Mouse (Mus musculus): ENCODE results near the gene Slc4a5. TPM values are rescaled to one million over a fixed set of nuclear protein-coding genes. Genes with fewer than 3 reads are reported as not detected.

The Slc4a5 gene
- polyA plus RNA-seq, 1 experiment from 2014 or later, result 0.04 TPM

DNA sequence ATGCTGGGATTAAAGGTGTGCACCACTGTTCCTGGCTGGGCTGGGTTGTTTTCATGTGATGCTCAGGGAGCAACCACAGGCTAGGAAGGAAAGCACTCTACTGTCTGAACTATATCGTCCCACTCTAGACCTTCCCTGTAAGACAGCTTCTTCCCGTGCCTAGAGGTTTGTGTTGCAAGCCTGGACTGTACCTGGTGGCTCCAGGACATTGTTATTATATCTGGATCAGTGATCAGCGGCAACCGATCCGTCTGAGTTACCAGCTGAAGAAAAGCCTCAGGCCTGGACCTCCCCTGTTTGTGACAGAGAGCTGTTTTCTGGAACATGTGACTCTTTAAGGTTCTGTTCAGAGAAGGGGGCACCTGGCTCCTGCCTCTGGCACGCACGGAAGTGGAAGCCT lies 34.6 kb downstream of the Slc4a5 start:
- CTCF ChIA-PET, result interaction anchor here (0.9 to 1.2 kb wide), 4 partner anchors 8 to 39 kb away, joined by 3 to 5 read pairs (median 4); no protein-coding TSS in a partner anchor
- in situ Hi-C loops (cut with MboI; ENCODE audit: low pct_unique_long_range_greater_than_20kb), result no loop called here
- POLR2A ChIA-PET, result interaction anchor here (1.0 kb wide), 1 partner anchor 10 kb away, joined by 4 read pairs; no protein-coding TSS in a partner anchor
- no peaks in the 10 kb centered on the region for H3K27me3 ChIP-seq
- DNase-seq (ENCODE audit: low read depth, low spot score), result no peak
- ATAC-seq, result no peak
- TF ChIP-seq CTCF (IDR thresholded peaks at IDR 0.05), result no peak

DNA sequence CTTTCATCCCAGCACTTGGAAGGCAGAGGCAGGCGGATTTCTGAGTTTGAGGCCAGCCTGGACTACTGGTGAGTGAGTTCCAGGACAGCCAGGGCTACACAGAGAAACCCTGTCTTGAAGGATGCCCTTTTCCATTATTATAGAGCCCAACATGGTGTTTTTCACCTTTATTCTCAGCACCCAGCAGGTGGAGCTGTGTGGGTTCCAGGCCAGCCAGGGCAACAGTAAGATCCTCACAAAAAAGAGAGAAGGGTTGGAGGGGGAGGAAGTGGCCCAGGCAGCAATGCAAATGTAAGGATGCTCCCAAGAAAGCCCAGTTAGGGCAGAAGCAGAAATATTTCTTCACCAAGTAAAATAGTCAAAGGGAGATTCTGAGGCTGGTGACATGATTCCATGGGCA lies 44.9 kb downstream of the Slc4a5 start:
- no peak for TF ChIP-seq CTCF (IDR thresholded peaks at IDR 0.05)
- no peaks in the 10 kb centered on the region for H3K27me3 ChIP-seq
- ATAC-seq (no peak), DNase-seq (ENCODE audit: low read depth, low spot score) (no peak)
- in situ Hi-C loops (cut with MboI; ENCODE audit: low pct_unique_long_range_greater_than_20kb), result no loop called here
- ChIA-PET POLR2A (interaction anchor here (1.0 kb wide), 1 partner anchor 44 kb away, joined by 3 read pairs; the partner anchor contains the start of gene Slc4a5), CTCF (interaction anchor here (0.8 to 4.8 kb wide), 19 partner anchors 8 to 118 kb away, joined by 3 to 46 read pairs (median 4); partner anchors contain the start of genes Dctn1 and Slc4a5)

DNA sequence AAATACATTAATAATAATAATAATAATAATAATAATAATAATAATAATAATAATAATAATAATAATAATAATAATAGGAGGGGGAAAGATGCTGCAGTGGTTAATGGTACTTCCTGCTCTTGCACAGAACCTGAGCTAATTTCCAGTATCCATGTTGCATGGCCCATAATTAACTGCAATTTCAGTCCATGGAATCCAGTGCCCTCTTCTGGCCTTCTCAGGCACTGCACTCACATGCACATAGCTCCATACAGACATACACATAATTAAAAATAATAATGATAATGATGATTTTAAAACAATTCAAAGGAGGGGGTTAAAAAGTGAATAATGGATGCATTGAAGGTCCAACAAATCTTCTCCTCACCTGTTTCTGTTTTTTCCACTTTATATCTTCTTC lies 45.6 kb downstream of the Slc4a5 start:
- ChIA-PET POLR2A (interaction anchor here (1.0 kb wide), 1 partner anchor 45 kb away, joined by 3 read pairs; the partner anchor contains the start of gene Slc4a5), CTCF (interaction anchor here (0.8 to 4.8 kb wide), 19 partner anchors 9 to 119 kb away, joined by 3 to 46 read pairs (median 4); partner anchors contain the start of genes Dctn1 and Slc4a5)
- peak; percentile 78 for TF ChIP-seq CTCF (IDR thresholded peaks at IDR 0.05)
- no peaks in the 10 kb centered on the region for H3K27me3 ChIP-seq
- in situ Hi-C loops (cut with MboI; ENCODE audit: low pct_unique_long_range_greater_than_20kb), result loop anchor here (5.0 kb wide), 2 partner anchors 53 to 98 kb away; partner anchors contain the start of gene Dctn1
- ATAC-seq (no peak), DNase-seq (ENCODE audit: low read depth, low spot score) (no peak)

DNA sequence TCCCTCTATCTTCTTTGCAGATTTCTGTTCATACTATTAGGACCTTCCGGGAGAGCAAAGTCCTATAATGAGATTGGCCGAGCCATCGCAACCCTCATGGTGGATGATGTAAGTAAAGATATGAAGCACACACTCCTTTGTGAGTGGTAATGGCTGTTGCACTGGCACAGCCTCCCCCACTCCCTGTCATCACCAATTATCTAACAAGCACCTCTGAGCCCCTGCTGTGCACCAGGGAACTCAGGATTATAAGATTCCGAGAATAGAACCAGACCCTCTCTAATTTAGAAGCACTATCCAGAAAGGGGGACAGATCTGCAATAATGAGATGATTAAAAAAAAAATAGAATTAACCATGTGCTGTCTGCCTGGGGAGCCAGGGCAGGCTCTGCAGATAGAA lies 46.0 kb downstream of the Slc4a5 start:
- H3K27me3 ChIP-seq, result no peaks in the 10 kb centered on the region
- no peak for DNase-seq (ENCODE audit: low read depth, low spot score)
- POLR2A ChIA-PET, result no interaction called here
- CTCF ChIA-PET, result interaction anchor here (1.1 to 4.8 kb wide), 16 partner anchors 10 to 102 kb away, joined by 3 to 46 read pairs (median 4); partner anchors contain the start of genes Dctn1 and Slc4a5
- in situ Hi-C loops (cut with MboI; ENCODE audit: low pct_unique_long_range_greater_than_20kb), result loop anchor here (5.0 kb wide), 2 partner anchors 53 to 98 kb away; partner anchors contain the start of gene Dctn1
- ATAC-seq, result no peak
- no peak for TF ChIP-seq CTCF (IDR thresholded peaks at IDR 0.05)

DNA sequence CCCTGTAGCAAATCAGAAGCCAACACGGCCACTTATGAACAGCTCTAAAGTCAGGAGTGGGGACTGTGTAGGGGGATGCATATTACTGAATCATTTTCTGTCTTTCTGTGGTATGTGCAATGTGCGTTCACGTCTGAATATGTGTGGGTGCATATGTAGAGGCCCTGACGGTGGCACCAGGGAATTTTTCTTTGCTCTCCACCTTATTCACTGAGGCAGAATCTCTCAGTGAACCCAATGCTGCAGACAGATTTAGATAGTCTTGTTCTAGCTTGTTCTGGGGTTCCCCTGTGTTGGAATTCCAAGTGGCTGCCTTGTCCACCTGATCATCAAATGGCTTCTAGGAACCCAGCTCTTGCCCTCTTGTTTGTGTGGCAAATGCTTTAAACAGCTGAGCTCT lies 48.0 kb downstream of the Slc4a5 start:
- H3K27me3 ChIP-seq, result no peaks in the 10 kb centered on the region
- ATAC-seq, result no peak
- TF ChIP-seq CTCF (IDR thresholded peaks at IDR 0.05), result no peak
- ChIA-PET POLR2A (interaction anchor here (1.5 kb wide), 1 partner anchor 50 kb away, joined by 3 read pairs; no protein-coding TSS in a partner anchor), CTCF (interaction anchor here (0.6 to 4.8 kb wide), 13 partner anchors 11 to 242 kb away, joined by 3 to 46 read pairs (median 3); no protein-coding TSS in a partner anchor)
- DNase-seq (ENCODE audit: low read depth, low spot score), result no peak
- in situ Hi-C loops (cut with MboI; ENCODE audit: low pct_unique_long_range_greater_than_20kb), result loop anchor here (5.0 kb wide), 2 partner anchors 55 to 100 kb away; partner anchors contain the start of gene Dctn1

DNA sequence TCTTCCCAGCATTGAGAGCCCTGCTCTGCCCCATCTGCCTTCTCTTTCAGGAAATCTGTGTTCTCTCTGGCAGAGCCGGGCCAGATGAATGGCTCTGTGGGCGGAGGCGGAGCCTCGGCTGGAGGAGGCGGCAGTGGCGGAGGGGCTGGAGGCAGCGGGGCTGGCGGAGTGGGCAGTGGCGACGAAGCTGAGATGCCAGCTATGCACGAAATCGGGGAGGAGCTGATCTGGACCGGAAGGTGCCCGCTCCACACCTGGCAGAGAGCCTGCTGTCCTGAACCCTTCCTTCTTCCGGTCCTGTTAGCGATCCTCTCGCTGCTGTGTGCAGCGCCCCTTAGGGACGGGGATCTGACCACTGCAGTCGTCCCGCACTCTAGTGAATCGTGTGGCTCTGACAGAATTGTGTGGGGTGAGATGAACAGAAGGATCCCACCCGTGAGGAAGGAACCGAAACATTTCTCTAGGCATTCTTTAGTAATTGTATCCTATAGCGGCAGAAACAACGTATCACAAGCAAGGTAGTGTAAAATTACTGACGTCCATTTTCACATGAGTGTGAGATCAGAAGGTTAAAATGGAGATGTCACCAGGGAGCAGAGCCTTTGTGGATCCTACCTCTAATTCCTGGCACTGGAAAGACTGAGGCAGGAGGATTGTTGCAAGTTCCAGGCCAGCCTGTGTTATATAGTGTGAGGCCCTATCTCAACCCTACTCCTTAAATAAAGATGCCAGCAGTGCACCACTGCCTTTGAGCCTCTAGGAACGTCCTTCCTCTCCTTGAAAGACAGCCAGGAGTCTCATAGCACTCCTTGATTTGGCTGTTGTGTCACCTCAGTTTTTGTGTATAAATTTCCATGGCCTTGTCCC lies 48.7 kb downstream of the Slc4a5 start:
- no peaks in the 10 kb centered on the region for H3K27me3 ChIP-seq
- ATAC-seq (peak; percentile 97), DNase-seq (ENCODE audit: low read depth, low spot score) (peak; percentile 70)
- CTCF ChIA-PET, result interaction anchor here (0.6 to 4.8 kb wide), 14 partner anchors 8 to 241 kb away, joined by 3 to 46 read pairs (median 4); no protein-coding TSS in a partner anchor
- in situ Hi-C loops (cut with MboI; ENCODE audit: low pct_unique_long_range_greater_than_20kb), result loop anchor here (5.0 kb wide), 2 partner anchors 56 to 101 kb away; partner anchors contain the start of gene Dctn1
- POLR2A ChIA-PET, result interaction anchor here (1.5 kb wide), 1 partner anchor 49 kb away, joined by 3 read pairs; no protein-coding TSS in a partner anchor
- TF ChIP-seq CTCF (IDR thresholded peaks at IDR 0.05), result peak; percentile 86

DNA sequence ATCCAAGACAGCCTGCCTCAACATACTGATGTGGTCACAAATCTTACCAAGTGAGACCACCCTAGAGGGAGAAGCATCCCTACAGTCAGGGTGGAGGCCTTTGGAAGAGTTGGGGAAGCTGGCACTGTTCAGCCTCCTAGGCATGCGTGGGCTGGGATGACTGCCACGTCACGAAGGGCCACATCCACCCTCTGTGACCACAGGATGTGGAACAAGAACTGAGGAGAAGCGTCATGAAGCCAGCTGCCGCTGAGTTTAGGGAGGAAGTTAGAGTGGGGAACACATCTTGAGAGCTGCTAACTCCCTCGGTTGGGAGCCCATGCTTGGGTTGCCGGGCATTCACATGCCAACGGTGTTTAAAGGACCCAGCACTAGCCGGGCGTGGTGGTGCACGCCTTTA lies 54.1 kb downstream of the Slc4a5 start:
- DNase-seq (ENCODE audit: low read depth, low spot score) (no peak), ATAC-seq (no peak)
- ChIA-PET CTCF (no interaction called here), POLR2A (interaction anchor here (0.6 kb wide), 1 partner anchor 153 kb away, joined by 4 read pairs; no protein-coding TSS in a partner anchor)
- TF ChIP-seq CTCF (IDR thresholded peaks at IDR 0.05), result no peak
- peaks cover 20% of the 10 kb centered on the region for H3K27me3 ChIP-seq
- in situ Hi-C loops (cut with MboI; ENCODE audit: low pct_unique_long_range_greater_than_20kb), result no loop called here

DNA sequence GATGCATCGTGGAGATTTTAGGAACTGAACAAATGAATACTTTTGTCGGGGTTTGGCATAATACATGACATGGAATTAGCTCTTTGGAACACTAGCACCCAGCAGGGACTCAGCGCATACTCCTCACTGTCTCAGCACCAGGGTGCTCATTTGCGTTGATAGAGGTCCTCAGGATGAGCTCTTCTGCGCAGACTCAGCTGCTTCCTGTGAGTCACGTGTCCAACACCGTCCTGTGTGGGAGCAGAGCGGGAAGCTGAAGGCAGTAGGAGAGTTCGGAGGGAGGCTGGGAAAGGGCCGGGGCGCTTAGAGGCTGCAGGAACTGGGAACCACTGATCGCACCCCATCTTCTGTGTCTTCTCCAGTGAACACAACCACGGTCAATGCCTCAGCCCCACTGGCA lies 57.5 kb downstream of the Slc4a5 start:
- in situ Hi-C loops (cut with MboI; ENCODE audit: low pct_unique_long_range_greater_than_20kb), result no loop called here
- H3K27me3 ChIP-seq, result peaks cover 25% of the 10 kb centered on the region
- no peak for TF ChIP-seq CTCF (IDR thresholded peaks at IDR 0.05)
- ChIA-PET CTCF (interaction anchor here (1.5 to 1.7 kb wide), 2 partner anchors 12 to 62 kb away, joined by 3 to 9 read pairs; no protein-coding TSS in a partner anchor), POLR2A (interaction anchor here (0.6 kb wide), 1 partner anchor 29 kb away, joined by 3 read pairs; no protein-coding TSS in a partner anchor)
- ATAC-seq (no peak), DNase-seq (ENCODE audit: low read depth, low spot score) (no peak)

DNA sequence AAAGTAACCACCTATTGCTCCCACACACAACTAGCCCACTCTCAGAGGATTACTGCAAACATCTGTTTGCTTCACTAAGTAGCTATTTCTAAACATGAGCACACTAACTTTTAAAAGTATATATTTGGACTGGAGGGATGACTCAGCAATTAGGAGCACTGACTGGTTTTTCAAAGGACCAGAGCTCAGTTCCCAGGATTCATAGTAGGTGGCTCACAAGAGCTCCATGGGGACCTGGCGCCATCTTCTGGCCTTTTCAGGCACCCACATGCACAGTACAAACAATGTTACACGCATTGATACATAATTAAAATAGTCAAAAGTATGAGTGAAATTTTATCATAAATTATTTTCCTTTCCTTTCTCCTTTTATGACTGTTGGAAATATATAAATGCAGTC lies 59.3 kb downstream of the Slc4a5 start:
- H3K27me3 ChIP-seq, result peaks cover 32% of the 10 kb centered on the region
- no peak for ATAC-seq
- ChIA-PET POLR2A (no interaction called here), CTCF (interaction anchor here (0.7 to 2.7 kb wide), 10 partner anchors 9 to 117 kb away, joined by 3 to 10 read pairs (median 3); partner anchors contain the start of gene Dctn1)
- DNase-seq (ENCODE audit: low read depth, low spot score), result no peak
- in situ Hi-C loops (cut with MboI; ENCODE audit: low pct_unique_long_range_greater_than_20kb), result no loop called here
- TF ChIP-seq CTCF (IDR thresholded peaks at IDR 0.05), result peak; percentile 86

Data from Patski (cell line).